Mouse (Mus musculus): Measurements from ENCODE around the gene Ablim2.

The Ablim2 gene

DNA sequence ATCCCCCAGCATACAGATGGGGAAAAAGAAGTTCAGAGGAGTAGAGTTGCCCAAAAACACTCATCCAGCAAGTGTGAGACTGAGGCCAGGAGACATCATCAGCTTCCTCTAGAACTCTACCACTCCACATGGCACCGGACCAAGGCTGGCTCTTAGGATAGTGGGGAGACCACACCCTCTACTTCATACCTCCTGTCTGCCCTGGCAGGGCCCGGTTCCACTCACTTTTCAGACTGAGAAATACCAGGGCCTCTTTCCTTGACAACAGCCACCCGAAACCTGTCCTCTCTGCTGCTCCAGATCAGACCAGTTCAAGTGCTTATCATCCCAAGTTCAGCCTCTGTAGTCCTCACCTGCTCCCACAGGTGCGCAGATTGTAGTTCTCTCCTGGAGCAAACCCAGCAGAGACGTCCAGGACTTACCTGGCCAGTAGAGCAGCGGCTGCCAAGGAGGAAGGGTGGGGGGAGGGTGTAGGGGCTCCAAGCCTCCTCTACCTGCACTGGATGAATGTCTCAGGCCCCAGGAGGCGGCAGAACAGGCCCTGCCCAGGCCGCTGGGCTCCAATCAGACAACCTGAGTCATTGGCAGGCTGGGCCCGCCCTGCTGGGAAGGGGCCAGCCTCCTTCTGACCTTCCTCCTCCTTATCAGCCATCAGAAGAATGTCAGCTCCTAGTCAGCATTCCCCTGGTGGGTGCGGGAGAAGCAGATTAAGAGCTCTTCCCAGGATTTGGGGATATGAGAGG is 18.0 kb upstream of the Ablim2 start, which contains the start of gene Sh3tc1:
Sh3tc1 (minus strand) TSS at position 452 of the 743 bp plus-strand sequence.
- no peak for DNase-seq (ENCODE audit: low read depth, low spot score)

DNA sequence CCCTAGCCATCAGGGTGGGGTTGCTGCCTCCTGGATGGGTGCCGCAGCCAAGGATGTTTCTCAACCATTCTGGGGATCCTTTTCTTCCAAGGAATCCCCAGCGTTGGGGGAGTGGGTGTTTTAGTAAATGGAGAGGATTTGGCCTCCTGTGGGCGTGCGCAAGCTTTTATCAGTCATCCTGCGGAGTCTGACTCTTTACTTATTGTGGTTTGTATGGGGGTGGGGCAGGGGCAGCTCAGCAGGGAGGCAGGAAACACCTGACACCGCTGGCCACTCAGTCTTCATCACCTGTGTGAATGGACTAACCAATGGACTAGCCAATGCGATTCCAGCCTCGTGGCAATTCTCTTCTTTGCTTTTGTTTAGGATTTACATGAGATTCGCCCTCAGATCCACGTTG is 17.0 kb upstream of the Ablim2 start:
- no peak for DNase-seq (ENCODE audit: low read depth, low spot score)

DNA sequence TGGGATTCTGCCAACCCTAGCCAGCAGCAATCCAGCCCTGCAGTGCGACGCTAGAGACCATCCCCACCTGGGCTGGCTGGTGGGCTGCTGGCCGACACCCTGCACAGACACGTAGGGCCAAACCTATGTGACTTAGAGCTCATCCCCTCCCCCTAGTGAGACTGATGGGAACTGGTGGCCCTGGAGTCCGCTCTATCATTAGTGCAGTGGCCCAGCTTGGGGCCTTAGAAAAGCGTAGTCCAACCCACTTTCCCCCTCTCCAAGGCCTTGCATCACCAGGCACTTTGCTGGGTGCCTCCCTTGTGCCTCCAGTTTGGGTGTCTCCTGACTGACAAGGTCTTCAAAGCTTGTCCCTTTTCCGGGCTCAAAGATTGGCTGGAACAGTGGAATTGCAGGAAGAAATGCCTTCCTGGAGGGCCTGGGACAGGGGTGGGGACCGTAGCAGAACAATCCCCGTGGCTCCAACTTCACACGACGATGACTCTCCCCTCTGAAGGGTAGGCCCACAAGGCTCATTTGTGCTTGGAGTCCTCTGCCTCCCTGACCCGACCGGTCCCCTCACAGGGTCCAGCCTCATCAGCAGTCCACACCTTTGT is 16.4 kb upstream of the Ablim2 start:
- no peak for DNase-seq (ENCODE audit: low read depth, low spot score)

DNA sequence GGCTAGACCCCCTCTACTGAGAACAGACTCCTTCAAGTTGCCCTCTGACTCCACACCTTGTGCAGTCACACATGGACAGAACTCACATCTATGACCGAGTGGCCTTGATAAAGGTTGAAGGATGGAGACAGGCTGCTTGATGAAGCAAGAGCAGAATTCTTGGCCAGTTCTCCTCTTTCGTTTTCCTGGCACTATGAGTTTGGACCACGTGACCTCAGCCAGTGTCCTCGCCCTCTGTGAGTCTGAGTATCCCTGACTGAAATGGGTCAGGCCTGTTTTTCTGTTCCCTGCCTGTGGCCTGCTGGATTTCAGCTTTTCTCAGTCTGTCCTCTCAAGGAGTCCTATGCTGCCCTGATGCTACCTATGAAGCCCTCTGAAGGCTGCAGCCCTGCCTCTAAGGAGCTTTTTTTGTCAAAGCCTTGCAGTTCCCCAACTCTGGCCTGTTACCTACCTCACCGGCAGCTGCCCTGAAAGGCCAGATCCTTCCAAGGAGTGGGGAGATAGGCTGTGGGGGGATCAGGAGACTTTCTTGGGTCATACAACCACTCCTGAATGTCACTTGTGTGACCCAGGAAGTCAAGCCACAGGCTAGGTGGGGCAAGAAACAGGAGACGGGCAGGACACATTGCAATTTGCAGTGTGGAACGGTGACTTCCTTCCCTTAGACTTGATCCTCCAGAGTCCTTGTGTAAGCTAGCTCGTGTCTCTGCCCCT is 14.3 kb upstream of the Ablim2 start:
- no peak for DNase-seq (ENCODE audit: low read depth, low spot score)

DNA sequence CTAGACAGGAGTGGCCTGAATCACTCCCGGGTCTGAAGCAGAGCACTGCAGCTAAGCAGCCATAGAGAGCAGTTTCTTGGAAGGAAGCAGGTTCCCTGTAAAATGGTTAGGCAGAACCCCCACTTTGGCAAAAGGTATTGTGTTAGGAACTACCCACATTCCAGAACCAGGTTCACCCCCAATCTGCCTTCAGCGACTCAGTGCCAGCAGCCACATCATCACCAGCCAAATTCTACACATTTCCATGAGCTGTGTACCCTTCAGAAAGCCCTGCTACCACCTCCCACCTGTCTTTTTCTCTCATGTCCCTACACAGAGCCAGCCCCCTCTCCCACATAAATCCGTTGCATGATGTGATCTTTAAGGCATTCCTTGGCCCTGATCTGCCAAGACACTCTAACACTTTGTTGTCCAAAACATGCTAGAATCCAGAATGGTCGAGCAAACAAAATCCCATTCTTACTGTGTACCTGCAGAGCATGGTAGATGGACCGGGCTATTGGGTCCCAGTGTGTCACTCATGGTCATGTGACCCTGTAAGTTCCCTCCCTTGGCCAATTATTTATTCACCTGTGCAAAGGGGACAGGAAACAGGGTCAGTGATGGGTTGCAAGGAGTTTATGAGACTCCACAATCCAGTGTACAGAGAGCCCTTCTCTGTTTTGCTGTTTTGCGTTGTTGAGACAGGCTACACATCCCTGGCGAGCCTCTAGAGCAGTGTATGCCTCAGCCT is 13.5 kb upstream of the Ablim2 start:
- DNase-seq (ENCODE audit: low read depth, low spot score): no peak

DNA sequence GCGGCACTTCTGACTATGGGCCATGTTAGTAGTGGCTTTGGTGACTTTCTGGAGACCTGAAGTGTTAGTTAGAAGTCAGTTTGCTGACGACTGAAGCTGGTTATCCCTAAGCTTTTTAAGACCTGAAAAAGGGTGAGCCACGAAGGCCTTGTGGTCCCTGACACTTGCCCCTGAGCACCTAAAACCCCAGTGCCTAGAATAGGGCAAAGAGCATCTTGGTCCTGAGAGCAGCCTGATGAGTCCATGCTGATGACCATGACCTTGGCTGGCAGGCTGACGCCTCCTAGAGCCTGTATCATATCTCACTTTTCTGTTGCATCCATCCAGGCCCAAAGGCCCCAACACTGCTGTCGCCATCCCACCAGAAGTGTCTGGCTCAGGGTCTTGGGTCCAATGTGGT is 12.3 kb upstream of the Ablim2 start:
- no peak for DNase-seq (ENCODE audit: low read depth, low spot score)

DNA sequence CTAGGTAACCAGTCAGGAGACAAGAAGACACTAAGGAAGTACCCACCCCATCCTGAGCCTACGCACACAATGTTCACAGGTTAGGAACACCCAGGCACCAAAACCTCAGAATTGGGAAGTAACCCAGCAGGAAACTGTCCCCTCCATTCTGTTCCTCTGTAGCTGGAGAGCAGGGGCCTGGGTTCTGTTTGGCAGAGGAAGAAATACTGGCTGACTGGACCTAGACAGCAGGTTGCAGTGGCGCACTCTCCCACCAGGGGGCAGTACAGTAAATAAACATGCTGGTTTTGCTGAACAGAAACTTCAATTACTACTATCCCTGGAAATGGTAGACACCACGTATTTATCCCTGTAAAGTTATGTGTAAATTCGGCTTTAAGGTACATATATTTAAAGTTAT is 10.8 kb upstream of the Ablim2 start:
- DNase-seq (ENCODE audit: low read depth, low spot score): no peak

DNA sequence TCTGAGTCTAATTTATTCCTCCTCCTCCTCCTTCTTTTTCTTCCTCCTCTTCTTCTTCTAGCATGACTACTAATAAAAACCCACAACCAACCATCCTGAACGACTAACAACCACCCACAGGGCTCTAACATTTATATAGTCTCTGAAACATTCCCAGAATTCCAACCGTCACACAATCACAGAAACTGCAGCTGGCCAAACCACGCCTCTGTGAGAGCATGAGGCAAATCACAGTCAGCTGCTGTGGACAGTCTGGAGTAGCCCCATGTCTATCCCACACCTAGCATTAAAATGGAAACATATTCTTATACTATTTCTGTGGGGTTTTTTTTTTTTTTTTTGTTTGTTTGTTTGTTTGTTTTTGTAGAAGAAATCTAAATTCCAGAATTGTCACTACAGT is 8.3 kb upstream of the Ablim2 start:
- no peak for DNase-seq (ENCODE audit: low read depth, low spot score)

DNA sequence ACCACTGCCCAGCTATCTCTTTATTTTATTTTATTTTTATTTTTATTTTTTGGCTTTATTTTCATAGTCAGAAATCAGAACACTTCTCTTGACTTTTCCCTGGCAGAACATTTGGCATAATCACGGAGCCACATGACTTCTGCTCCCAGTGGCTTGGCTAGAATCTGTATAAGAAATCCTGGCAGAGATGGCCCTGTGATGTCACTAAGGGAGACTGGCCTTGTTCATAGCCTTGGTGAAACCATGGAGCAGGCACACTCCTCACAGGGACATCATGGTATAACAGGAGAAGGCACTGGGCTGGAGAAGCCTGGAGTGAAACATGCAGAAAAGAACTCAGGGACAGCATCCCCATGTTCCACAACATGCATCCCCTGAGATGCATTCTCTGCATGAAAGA is 7.7 kb upstream of the Ablim2 start:
- DNase-seq (ENCODE audit: low read depth, low spot score): no peak

DNA sequence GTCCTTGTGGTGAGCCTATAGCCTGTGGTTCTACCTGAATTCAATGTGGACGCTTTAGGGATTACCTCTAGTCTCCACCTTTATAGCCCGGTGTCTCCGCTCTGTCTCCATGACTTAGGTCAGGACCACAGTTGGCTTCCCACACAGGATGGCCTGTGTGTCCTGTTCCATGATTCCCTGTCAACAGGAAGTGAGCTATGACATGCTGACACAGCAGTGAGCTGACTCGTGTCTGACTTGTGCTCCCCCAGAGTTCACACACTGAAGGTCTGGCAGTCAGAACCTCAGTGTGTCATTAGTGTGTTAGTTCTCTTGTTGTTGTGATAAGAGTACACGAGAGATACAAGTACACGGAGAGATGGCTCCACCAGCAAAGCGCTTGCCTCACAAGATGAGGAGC is 6.7 kb upstream of the Ablim2 start:
- DNase-seq (ENCODE audit: low read depth, low spot score): no peak

DNA sequence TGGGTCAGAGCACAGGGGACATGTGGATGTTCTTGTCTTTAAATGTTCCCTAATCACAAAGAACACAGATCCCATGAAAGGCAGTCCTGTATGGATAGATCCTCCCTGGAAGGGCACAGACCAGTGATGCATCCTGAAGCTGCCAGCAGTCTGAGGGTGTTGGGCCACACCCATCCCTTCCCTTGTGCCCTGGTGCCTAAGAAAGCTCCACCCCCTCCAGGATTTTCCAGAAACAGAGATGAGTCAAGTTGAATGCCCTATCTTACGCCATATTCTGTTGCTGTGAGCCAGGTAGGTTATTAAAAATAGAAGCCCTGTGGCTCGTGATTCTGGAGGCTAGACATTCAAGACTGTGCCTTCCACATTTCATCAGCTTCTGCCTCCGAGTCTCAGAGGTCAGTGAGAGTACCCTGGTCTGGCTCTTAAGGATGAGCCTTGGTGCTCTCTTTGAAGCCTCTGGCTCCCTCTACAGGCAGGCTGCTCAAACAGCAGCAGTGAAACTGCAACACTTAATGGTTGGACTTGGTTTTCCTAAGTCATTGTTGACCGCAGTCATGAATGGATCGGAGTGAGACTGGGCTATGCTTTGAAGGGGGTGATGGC is 2.4 kb upstream of the Ablim2 start:
- no peak for DNase-seq (ENCODE audit: low read depth, low spot score)

DNA sequence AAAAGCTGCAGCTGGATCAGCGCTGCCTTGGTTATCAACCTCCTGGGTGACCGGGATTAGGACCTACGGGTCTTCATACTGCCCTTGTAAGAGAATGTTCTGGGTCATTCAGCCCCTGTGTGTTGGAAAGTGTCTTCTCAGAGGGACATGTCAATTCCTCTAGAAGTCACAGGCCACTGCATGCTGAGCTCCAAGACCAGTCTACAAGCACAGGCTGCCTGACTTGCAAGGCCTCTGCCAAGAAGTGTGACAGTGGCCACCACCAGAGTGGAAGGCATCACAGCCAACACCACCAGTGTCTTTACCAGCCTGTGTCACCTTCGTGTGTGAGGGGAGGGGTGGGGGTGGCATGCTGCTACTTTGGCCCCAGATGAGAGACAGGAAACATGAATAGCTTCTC is 1.7 kb upstream of the Ablim2 start:
- DNase-seq (ENCODE audit: low read depth, low spot score): no peak

DNA sequence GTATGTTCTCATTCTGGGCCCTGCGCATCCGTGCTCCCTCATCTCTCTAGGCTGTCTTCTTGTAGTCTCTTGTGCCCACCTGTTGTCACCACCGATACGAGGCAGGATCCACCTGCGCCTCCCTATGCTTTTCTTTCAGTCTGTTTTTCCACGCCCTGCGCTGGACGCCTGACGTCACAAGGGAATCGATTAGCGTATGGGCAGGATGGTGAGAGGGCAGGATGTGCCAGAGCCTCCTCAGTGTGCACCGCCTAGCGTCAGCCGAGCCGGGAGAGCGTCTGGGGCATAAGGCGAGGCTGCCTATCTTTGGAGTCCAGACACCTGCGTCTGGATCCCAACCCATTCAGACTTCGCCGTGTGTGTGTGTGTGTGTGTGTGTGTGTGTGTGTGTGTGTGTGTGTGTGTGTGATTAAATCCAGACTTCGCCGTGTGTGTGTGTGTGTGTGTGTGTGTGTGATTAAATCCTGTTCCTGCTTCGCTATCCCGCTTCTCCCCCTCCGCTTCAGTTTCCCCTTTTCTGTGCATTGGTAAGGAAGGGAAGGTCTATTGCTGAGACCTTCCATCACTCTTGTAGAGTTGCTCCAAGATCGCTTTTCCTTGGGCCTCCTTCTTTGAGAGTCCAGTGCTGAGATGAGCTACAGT is 562 bp upstream of the Ablim2 start:
- DNase-seq (ENCODE audit: low read depth, low spot score): no peak

DNA sequence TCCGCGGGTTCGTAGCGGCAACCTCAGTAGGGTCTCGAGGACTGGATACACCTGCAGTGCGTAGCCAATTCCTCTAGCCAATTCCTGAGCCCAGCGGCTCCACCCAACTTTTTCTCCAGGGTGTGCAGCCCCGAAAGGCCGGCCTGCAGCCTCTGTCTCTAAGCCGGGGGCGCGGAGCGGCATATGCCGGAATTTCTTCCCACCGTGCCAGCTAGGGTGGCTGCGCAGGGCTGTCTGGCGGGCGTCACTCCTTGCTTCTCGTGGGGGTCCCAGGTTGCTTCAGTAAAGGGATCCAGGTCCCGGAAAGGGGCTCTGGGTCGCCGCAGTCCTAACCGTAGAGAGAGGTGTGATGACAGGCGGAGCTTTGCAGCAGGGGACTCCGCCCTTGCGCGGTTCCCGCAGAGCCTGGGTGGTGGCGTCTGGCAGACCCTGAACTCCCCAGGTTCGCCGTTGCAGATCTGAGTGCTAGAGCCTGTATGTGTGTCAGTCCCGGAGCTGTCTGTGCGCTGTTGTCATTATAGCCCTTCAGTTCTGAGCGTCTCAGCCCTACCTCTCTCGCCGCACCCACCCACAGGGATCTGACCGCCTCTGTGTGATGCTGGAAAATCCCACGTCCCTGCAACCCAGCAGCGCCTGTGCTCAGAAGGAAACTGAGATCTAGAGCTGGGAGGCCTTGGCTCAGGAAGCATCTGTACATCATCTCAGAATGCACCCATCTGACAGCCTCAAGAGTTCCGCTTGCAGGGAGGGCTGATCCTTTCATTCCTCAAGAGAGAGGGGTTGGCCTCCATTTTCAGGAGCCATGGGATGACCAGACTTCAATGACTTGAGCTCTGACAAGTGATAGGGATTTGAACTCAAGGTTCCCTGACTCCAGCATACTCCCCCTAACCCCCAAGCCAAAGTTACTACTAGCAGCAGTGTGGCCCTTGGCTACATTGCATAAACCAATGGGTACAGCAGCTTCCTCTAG is 687 bp downstream of the Ablim2 start:
- no peak for DNase-seq (ENCODE audit: low read depth, low spot score)

DNA sequence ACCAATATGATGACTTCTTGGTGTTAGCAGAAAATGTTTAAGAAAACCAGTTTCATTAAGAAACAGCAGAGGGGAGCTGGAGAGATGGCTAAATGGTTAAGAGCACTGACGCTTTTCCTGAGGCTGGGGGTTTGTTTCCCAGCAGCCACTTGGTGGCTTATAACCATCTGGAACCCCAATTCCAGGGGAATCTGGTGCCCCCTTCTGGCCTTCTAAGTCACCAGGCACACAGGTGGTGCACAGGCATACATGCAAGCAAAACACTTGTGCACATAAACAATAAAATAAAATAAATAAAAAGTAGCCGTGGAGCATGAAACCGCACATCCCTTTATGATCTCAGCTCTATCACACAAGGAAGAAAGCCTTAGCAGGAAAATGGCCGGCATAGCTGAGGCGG is 3.6 kb downstream of the Ablim2 start:
- DNase-seq (ENCODE audit: low read depth, low spot score): no peak

DNA sequence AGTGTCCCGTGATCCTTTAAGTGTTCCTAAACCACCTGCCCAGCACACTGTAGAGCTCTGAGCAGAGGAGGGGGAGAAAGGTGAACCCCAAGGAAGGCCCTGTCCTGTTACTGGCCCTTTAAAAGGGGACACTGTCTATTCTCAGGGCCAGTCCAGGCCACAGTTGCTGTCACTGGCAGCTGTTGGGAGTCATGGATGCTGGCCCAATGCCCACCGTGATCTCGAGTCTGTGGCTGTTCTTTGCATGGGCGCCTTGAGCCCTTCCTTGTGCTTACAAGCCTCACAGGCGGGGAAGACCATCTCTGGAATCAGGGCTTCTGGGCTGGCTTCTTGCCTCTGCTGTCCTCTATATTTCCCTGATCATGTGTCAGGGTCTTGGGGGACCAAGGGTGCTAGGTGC is 4.7 kb downstream of the Ablim2 start:
- no peak for DNase-seq (ENCODE audit: low read depth, low spot score)

DNA sequence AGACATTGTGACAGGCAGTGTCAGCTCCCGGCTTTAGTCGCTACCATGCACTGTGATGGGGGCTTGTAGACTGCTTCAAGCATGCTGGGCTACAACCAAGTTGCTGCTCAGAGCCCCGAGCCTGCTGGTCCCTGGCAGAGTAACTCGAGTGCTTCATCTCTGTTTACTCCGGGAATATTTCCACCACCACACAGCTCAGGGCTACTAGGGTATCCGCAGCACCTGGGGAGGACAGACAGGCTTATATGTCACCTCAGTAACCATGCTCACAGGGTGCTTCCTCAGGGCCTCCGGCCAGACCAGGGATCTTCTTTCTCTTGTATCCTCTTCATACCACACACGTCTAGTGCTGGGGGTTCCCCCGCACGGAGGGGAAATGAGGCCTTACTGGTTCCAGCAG is 5.2 kb downstream of the Ablim2 start:
- no peak for DNase-seq (ENCODE audit: low read depth, low spot score)

DNA sequence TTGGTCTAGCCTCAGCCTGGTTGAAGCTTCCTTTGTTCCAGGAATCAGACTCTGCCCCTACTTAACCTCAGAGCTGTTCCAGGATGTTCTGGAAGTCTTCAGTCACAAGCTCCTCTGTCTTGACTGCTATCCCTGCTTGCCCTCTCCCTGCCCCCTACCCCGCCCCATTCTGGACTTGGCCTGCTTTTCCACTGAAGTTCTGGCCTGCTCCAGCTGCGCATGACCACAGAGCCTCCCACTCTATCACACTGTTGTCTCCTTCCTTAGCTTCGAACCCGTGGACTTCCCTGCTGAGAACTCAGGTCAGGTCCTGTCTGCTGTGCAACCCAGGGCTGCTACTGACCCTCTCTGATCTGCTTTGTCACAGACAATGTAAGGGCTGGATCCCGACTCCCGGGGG is 8.2 kb downstream of the Ablim2 start:
- no peak for DNase-seq (ENCODE audit: low read depth, low spot score)

DNA sequence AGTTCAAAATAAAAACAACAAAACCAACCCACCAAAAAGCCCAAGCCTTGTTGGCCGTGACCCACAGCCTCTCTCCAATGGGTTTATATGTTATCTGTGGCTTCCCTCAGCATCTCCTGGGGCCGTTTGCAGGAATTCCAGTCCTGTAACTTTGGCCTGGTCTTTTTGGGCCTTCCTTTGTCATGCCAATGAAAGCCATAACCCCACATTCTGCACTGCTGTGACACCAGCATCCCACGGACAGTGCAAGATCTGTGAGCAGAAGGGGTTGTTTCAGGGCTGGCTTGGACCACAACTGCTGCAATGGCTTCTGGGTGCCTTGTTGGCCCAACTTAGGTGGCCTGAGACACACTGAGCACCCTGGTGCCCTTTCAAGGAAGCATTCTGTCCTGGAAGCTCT is 10.8 kb downstream of the Ablim2 start:
- no peak for DNase-seq (ENCODE audit: low read depth, low spot score)

DNA sequence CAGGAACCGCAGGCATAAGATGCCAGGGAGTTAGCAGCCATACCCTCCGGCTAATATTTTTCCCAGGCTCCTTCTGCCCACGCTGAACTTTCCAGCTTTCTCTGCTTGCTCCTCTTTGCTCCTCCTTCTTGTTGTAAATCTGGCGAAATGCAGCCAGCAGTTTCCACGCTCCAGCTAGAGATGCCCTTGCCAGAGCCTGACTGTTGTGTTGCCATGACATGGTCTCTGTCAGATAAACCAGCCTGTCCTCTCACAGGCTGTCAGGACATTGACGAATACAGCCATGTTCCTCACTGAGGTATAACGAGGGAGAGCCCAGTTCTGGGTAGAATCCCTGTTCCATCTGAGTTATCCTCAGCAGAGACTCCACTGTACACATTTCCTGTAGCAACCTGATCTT is 11.3 kb downstream of the Ablim2 start:
- DNase-seq (ENCODE audit: low read depth, low spot score): no peak
